ENCODE assay signal across 16 mouse cellular contexts in the genomic region with DNA sequence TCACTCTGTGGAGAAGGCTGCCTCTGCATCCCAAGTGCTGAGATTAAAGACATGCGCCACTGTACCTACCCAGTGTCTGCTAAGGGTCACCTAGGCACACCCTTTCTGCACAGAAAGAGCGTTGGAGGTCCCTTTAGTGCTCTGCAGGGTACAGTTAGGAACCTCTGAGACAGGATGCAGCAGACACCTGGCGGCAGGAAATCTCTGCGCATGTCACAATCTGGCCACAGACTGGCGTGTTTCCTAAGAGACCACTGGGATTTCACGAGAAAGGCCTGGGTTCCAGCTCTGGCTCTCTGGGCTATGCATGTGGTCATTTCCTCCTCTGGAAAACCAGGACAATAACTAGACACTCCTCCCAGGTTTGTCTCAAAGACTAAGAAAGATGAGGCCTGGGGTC.
A peak's percentile ranks its signal among the peaks of the same experiment; 100 is the strongest.
DNase-seq lines count a peak whose midpoint lies in the region; ATAC-seq and TF ChIP-seq lines count a peak whose summit lies in the region.
"Had no signal": no experiment of that assay in that cellular context is flagged by ENCODE, and none has a peak within 500 bp of the region (broad histone marks: within the 10 kb centered on the region; RNA-seq: fewer than 3 reads in every experiment).

No protein-coding gene starts in this region.

- H3K27ac ChIP-seq in gastrocnemius, adult 2 months, result peak overlapping the region; percentile 54
- 0 out of 2 replicates have a peak overlapping the region, but pooled peaks have one; percentile 11 for H3K27ac ChIP-seq in intestine, embryonic 15.5 days
- H3K27ac ChIP-seq in intestine, postnatal 0 days (ENCODE audit: low read depth, low read length), result no peak overlapping the region

- no peak overlapping the region for H3K4me3 ChIP-seq in gastrocnemius, adult 2 months
- H3K4me3 ChIP-seq in intestine, embryonic 15.5 days (replicated peaks), result no peak overlapping the region
- H3K4me3 ChIP-seq in intestine, postnatal 0 days (ENCODE audit: low read depth, low read length), result no peak overlapping the region
- H3K4me3 ChIP-seq: megakaryocyte, embryonic 14.5 days had no signal

- DNase-seq in gastrocnemius, adult 2 months, result peak; percentile 17
- DNase-seq in gastrocnemius, postnatal 10 days, result no peak
- peak; percentile 40 for DNase-seq in CD4-positive helper T cell, adult 2 months (ENCODE audit: low read depth, low spot score)
- peak; percentile 69 for DNase-seq in naive thymus-derived CD4-positive, alpha-beta T cell, adult 2 months (ENCODE audit: low read depth)
- no peak for DNase-seq in cerebellum, postnatal 36 days
- DNase-seq: cerebellum, adult 9-11 months; embryo, embryonic 11 days; kidney, postnatal 36 days; layer of hippocampus, adult 9-11 months; lung, postnatal 14 days; right cerebral cortex, adult 18-20 months had no signal

- H3K27me3 ChIP-seq in intestine, embryonic 15.5 days (replicated peaks), result no peaks in the 10 kb centered on the region
- H3K27me3 ChIP-seq in intestine, postnatal 0 days (replicated peaks; ENCODE audit: control insufficient read depth, insufficient read depth, low read length), result no peaks in the 10 kb centered on the region

- 87% methylated on average over 6 of the region's 6 CpGs for WGBS in intestine, embryonic 15.5 days
- WGBS in intestine, postnatal 0 days, result 79% methylated on average over 6 of the region's 6 CpGs

- H3K9ac ChIP-seq in intestine, embryonic 15.5 days, result no peak overlapping the region
- no peak overlapping the region for H3K9ac ChIP-seq in intestine, postnatal 0 days (ENCODE audit: low read depth, low read length)

- ATAC-seq in intestine, embryonic 15.5 days, result no peak
- ATAC-seq in intestine, postnatal 0 days, result no peak
- no peak for ATAC-seq in megakaryocyte-erythroid progenitor cell, adult 5-6 weeks (replicated peaks; ENCODE audit: low FRiP score, low TSS enrichment, poor library complexity, severe bottlenecking)
- ATAC-seq: forebrain, embryonic 14.5 days had no signal

- H3K9me3 ChIP-seq in intestine, embryonic 15.5 days, result no peaks in the 10 kb centered on the region
- no peaks in the 10 kb centered on the region for H3K9me3 ChIP-seq in intestine, postnatal 0 days (ENCODE audit: control insufficient read depth)

- H3K4me2 ChIP-seq in intestine, embryonic 15.5 days (replicated peaks), result no peak overlapping the region
- no peak overlapping the region for H3K4me2 ChIP-seq in intestine, postnatal 0 days (replicated peaks; ENCODE audit: low read depth)

- intact Hi-C loops in gastrocnemius, adult 2 months (cut with DNase I), result no loop called here

- H3K4me1 ChIP-seq in intestine, embryonic 15.5 days (replicated peaks), result peaks cover 41% of the 10 kb centered on the region
- 0 out of 2 replicates have a peak, but pooled peaks cover 3% of the 10 kb centered on the region for H3K4me1 ChIP-seq in intestine, postnatal 0 days (replicated peaks; ENCODE audit: control insufficient read depth, insufficient read depth, low read length)

- TF ChIP-seq CTCF in gastrocnemius, adult 2 months (IDR thresholded peaks at IDR 0.05), result no peak
- no peak for TF ChIP-seq CTCF in intestine, postnatal 0 days (IDR thresholded peaks at IDR 0.05; ENCODE audit: low read depth)

- no peaks in the 10 kb centered on the region for H3K36me3 ChIP-seq in intestine, embryonic 15.5 days
- no peaks in the 10 kb centered on the region for H3K36me3 ChIP-seq in intestine, postnatal 0 days (ENCODE audit: control insufficient read depth, insufficient read depth)

Comparison
In these comparisons a context has a peak if more than half of its experiments do, and no peak if none do; other contexts are left out.
1. DNase-seq: peak in gastrocnemius, adult 2 months (single experiment), CD4-positive helper T cell, adult 2 months (single experiment) and naive thymus-derived CD4-positive, alpha-beta T cell, adult 2 months (single experiment); none in gastrocnemius, postnatal 10 days (single experiment) and cerebellum, postnatal 36 days (0 of 2).